Mouse (Mus musculus) retina, embryonic 14.5 days (tissue): ENCODE measurements around the gene Olfr420.

Experiments
- DNase-seq: peaks from one replicate; pipeline ENCODE4 v3.0.0-alpha.2; 2015; ENCODE audit warnings: low spot score

The Olfr420 gene

DNA sequence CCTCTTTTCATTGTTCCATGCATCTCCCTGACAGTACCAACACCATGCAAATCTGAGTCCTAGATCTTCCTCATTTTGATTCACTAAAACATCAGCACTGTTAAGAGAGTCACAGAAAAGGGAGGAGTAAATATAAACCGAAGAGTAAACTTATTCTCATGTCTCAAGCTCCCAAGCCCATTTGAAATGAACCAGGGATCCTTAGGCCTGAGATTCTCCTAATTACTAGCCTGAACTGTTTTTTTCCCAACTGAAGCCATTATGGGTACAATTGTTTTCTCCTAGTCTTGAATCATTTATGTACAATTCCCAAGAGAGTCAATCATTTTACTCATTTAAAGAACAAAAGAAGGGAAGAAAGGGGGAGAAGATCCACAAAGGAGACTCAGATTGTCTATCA, at the start of gene Olfr420:
Gene Olfr420, plus strand, starts transcription at position 301 of the 400 bp plus-strand sequence.
- no peak for DNase-seq

DNA sequence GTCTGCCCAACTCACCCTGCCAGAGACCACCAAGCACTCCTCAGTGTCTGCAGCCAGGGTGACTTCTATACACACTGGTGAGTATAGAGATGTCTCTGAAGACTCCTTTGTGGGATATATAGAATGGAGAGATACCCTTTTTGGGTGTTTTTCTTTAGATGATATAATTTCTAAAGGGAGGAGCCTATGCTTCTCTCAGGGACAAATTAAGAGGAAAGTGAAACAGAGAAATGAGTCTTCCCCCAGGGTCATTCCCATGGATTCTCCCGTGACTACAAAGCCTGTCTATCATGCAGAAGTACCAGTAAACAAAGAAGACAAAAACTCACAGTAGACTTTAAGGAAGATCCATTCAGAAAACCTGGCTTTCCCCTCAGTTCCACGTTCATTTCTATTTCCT, 34.4 kb upstream of the Olfr420 start, which contains the start of gene Olfr231:
Gene Olfr231, minus strand, starts transcription at position 101 of the 400 bp plus-strand sequence.
- DNase-seq = no peak

DNA sequence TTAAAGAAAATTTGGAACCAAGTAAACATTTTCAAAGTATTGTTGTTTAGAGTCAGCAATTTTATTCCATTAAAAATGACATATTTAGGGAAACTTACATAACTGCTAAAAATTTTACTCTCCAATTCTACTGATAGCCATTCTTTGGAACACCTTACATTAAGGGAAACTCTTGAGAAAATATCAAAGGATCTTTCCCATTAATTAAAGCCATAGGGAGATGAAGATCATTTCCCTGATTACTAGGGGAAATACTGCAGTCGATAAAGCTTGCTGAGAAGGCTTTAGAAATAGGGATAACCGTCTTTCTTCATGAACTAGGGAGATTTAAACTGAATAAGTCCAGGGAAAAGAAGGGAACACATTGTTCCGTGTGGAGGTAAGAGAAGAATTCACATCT, 24.2 kb upstream of the Olfr420 start, which contains the start of gene Olfr424:
Gene Olfr424, plus strand, starts transcription at position 301 of the 400 bp plus-strand sequence.
- no peak for DNase-seq

DNA sequence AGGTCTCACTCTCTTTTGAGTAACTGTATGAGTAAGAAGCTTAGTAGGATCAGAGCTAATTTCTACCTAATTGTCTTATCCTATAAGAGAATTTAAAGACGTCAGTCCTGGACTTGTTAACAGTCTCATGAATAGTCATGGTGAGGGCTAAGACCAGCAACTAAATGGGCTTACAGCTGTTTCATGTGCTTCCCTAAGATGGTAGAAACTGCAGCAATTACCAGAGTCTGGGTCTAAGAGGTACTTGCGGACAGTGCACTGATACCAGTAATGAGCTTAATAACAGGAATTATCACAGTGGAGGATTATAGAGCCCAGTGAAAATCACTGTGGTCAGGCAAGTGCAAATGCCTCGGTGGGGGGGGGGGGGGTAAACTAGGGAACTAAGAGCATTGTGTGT, 23.4 kb upstream of the Olfr420 start:
- peak; percentile 12 for DNase-seq

DNA sequence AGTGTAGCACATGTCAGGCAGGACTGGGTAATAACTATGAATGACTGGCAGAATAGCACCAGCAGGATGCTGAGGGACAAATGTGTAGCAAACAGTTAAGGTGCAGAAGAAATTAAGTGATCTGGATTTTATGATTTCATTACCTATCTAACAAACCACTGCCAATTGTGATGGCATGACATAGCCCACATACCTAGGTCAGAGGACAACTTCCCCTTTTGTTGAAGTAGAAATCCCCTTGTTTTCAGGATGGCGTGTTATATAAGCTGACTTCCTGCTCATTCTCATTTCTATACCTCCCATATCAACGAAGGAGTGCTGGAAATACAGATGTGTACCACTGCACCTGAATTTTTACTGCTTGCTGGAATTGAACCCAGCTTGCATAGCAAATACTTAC, 14.0 kb upstream of the Olfr420 start:
- no peak for DNase-seq

DNA sequence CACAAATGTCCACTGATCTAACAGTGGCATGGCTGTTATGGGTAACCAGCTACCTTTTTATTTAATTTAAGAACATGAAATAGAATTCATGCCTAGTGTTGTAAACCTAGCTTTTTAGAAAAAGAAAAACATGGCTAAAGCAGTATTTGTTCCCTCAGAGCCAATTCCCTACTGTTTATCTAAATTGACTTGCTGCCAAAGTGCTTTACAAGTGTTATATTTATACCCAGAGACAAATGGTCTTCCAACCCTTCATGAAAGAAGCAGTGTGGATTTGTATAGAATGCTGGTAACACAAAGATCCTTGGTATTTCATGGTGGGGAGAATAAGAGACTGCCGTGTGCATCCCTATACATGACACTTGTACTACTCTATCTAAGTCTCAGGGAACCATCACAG, 8.7 kb upstream of the Olfr420 start:
- DNase-seq = no peak

DNA sequence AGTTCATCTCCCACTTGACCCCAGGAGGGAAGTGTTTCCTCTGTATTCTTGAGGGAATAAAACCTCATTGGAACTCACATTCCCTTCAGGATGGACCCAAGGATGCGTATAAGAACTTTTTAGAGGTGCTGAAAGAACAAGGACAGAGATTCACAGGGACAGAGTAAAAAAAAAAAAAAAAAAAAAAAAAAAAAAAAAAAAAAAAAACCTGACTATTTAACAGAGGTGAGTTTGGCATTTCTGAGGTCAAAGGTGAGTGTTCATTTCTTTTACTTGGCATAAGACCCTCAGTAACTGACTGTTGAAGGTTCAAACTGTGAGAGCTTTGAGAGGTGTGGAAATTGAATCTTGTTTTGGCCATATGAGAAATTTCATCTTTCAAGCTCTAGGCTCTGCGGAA, 6.1 kb upstream of the Olfr420 start:
- no peak for DNase-seq

DNA sequence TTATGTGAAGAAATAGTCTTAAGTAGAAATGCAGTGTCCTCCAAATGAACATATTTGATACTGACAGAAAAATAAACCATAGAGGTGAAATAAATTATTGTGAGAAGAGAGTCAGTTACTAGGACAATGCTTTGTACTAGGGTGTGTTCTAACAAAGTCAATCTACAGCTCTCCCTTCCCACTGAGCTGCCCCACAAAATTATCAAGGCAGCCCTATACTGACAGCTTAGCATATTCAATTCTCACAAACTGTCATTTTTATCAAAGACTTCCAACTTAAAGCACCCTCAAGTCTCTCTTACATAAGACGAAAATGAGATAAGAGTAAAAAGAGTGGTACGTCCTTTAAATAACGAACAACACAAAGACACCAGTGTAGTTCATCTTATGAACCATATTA, 2.2 kb downstream of the Olfr420 start:
- no peak for DNase-seq

DNA sequence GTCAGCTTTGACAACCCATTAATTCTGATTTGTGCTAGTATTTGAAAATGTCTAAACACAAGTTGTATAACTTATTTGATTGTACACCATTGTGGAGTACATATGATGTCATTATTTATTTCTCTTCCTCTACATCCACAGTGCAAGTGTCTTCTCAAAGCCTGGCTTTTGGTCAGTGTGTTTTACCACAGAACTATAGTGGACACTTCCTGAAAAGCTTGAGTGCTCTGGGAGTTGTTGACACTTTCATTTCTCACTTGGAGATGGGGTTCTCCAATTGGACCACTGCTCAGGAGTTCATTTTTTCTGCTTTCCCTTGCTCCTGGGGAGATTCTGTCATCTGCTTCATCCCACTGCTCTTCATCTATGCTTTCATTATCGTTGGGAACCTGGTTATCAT, 3.1 kb downstream of the Olfr420 start:
- DNase-seq = no peak

DNA sequence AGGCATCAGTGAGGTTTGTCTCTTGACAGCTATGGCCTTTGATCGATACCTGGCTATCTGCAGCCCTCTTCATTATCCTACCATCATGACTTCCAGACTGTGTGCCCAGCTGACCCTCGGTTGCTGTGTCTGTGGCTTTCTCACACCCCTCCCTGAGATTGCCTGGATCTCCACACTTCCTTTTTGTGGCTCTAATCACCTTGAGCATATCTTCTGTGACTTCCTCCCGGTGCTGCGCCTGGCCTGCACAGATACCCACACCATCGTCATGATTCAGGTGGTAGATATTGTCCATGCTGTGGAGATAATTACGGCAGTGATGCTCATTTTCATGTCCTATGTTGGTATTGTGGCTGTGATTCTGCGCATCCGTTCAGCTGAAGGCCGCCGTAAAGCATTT, 3.7 kb downstream of the Olfr420 start:
- DNase-seq = no peak

DNA sequence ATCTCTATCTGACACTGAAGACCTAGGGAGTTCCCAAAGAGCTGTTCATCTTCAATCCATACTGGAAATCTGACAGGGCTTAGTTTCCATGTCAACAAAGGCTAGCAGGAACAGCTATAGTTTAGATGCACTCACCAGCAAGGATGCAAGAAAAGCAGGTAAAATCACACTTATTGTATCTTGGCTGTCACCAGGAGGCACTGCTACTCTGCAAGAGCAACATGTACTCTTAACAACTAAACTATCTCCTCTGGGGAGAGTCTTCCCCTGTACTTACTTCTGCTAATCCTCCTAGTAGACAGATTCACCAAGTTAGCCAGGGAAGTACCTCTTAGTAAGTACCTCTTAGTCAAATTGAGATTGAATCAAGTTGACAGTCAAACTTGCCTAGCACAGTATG, 13.6 kb downstream of the Olfr420 start:
- DNase-seq = peak; percentile 3

DNA sequence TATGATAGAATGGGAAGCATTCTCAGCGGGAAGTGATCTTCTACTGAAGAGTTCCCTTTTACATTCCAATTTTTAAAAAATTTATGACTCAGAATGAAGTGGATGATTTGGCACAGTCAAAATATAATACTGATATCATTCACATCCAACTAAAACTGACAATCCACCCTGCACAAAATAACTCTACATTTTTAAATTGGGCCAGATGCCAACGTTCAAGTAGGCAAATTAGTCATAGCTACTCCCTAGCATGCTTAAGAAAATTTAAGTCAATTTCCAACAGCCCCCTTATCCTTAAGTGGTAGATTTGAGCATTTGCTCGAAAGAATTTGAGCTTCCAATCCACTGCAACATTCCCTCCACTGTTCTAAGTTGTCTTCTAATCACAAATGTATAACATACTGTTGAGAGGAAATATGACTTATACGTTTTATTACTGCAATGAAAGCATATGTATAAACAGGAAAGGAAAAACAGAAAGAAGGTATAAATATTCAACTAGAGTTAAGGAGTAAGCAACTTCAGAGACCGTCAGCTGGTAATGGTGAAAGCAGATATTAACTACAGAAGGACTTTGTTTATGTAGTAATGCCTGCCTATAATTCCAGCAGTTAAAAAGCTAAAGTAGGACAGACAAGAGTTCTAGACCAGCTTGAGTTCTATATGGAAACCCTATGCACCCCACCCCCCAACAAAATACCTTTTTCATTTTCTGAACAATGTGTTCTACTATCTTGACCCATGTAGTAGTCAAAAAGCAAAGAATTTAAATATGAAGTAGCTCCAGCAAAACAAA, 15.5 kb downstream of the Olfr420 start:
- DNase-seq = no peak

DNA sequence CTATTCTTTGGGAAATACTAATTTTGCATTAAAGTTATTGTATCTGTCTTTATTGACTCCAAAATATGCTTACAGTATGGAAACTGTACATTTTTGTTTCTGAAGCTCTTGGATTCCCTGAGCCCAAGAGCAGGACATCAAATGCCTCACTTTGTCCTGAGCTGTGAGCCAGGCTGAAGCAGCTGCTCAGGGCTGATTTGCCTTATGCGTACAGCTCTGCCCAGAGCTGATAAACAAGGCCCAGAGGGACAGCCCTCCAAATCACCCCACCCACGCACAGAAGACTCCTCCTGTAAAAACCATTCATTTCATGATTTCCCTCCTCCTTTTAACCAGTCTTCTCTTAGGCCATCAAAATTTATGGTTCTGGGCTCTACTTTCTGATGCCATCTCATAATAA, 16.1 kb downstream of the Olfr420 start:
- no peak for DNase-seq

DNA sequence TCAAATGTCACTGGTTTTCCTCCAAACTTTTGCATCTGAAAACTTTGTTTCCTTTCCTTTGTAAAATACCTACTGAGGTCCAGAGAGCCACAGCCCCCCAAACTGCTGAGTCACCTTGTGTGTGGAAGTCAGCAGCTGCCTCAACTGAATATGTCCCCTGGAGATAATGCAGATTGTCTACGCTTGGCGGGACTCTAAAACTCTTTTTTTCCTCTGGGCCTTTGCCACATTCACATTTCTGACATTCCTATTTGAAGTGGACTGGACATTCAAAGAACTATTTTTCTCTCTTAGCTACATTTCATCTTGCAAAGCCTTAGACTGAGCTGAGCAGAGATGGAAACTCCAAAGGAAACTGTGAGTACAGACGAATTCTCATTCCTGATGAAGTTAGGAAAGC, 17.2 kb downstream of the Olfr420 start, which contains the start of gene Spta1:
Gene Spta1, plus strand, starts transcription at position 172 of the 400 bp plus-strand sequence.
- peak; percentile 2 for DNase-seq

DNA sequence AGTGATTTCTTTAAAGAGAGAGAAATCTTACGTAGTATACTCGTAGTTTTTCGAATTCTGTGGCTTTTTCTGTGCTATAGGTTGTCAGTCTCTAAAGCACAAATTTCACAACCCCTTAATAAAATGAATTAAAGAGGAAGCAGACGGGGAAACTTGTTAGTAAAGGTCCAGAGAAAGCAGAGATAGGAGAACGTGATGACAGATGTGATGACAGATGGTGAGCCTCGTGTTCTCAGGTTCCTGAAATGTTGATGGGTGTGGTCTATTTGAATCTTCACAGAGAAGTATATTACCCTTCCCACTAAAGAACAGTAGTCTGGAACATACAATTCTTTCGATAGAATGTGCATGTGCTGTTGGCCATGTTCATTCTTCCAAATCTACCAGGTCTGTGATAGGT, 49.3 kb downstream of the Olfr420 start:
- DNase-seq = no peak
